Mouse (Mus musculus): ENCODE measurements at regions not wholly inside any gene's neighbourhood (a gene's known extent, or its start where the extent isn't known, plus 50 kb on each side); places are given as distances from the start of the nearest gene placed in this dataset.

GRCm38 (mm10) chr13:52777396-52778034 lies 152.0 kb downstream of the Auh start:
- Histone ChIP-seq H3K36me3 (ENCODE audit: control insufficient read depth, insufficient read depth, low read length) (no peaks in the 10 kb centered on the region), H3K4me3 (ENCODE audit: control insufficient read depth, insufficient read depth, low read length) (no peak overlapping the region), H3K27me3 (ENCODE audit: control insufficient read depth, insufficient read depth, low read length) (no peaks in the 10 kb centered on the region), H3K27ac (ENCODE audit: control insufficient read depth, insufficient read depth, low read length) (no peak overlapping the region), H3K4me1 (replicated peaks; ENCODE audit: control insufficient read depth, insufficient read depth, low read length) (no peaks in the 10 kb centered on the region)
- 74% methylated on average over 6 of the region's 6 CpGs for WGBS
- TF ChIP-seq CTCF (IDR thresholded peaks at IDR 0.05; ENCODE audit: borderline replicate concordance, control insufficient read depth, extremely low read depth, insufficient read depth, low read length, poor library complexity): no peak
- no peak for DNase-seq

DNA sequence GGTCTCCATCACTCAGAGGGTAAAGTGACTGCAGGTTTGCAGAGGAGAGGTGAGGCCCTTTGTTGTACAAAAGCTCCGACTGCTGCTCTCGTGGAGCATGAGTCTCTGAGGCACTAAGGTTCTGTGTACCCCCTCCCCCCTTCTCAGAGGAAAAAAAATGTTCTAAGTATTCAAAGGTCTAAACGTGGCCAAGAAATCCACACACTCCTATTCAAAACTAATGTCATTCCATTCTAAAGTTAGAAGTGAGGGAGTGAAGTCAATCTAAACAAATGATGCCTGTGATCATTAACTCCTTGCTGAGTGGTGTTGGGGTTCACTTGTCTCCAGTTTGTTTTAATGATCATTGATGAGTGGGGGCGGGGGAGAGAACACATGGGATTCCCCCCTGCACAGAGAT lies 150.6 kb downstream of the Auh start:
- no peaks in the 10 kb centered on the region for H3K27me3 ChIP-seq (ENCODE audit: control insufficient read depth, insufficient read depth, low read length)
- 82% methylated on average over 4 of the region's 4 CpGs for WGBS
- no peak overlapping the region for H3K4me3 ChIP-seq (ENCODE audit: control insufficient read depth, insufficient read depth, low read length)
- no peak overlapping the region; the same call in 1 of the 2 replicates for H3K27ac ChIP-seq (ENCODE audit: control insufficient read depth, insufficient read depth, low read length)
- no peaks in the 10 kb centered on the region for H3K4me1 ChIP-seq (replicated peaks; ENCODE audit: control insufficient read depth, insufficient read depth, low read length)
- no peaks in the 10 kb centered on the region for H3K36me3 ChIP-seq (ENCODE audit: control insufficient read depth, insufficient read depth, low read length)
- no peak for DNase-seq
- TF ChIP-seq CTCF (IDR thresholded peaks at IDR 0.05; ENCODE audit: borderline replicate concordance, control insufficient read depth, extremely low read depth, insufficient read depth, low read length, poor library complexity) (no peak), POLR2A (IDR thresholded peaks at IDR 0.05; ENCODE audit: control insufficient read depth, extremely low read depth, insufficient read depth, low read length, poor library complexity) (no peak)
